Mouse (Mus musculus) small intestine, adult 2 months (tissue): ENCODE results near the gene 2010109A12Rik. TPM values are rescaled to one million over a fixed set of nuclear protein-coding genes. Genes with fewer than 3 reads are reported as not detected.

ENCODE experiments used
- H3K27ac ChIP-seq: fragments of 200-500 bp; 2 replicates; pipeline ENCODE4 v1.5.1; 2012; ENCODE audit warnings: low read depth, low read length, control low read depth, inconsistent platforms; ENCODE audit not compliant: insufficient read depth
- H3K27me3 ChIP-seq: fragments of 200-500 bp; 2 replicates; pipeline ENCODE4 v1.6.1; 2012; ENCODE audit warnings: mild to moderate bottlenecking, moderate library complexity, low read length, inconsistent platforms; ENCODE audit not compliant: control insufficient read depth, insufficient read depth
- H3K36me3 ChIP-seq: fragments of 200-500 bp; 2 replicates; pipeline ENCODE4 v1.6.1; 2012; ENCODE audit warnings: mild to moderate bottlenecking, low read length, control low read depth, inconsistent platforms; ENCODE audit not compliant: control insufficient read depth, insufficient read depth
- H3K4me1 ChIP-seq: fragments of 200-500 bp; 2 replicates; pipeline ENCODE4 v1.6.1; 2012; ENCODE audit warnings: low read length, inconsistent platforms, mixed read lengths; ENCODE audit not compliant: control insufficient read depth, insufficient read depth, insufficient read length
- H3K4me3 ChIP-seq: fragments of 200-500 bp; 2 replicates; pipeline ENCODE4 v1.5.1; 2012; ENCODE audit warnings: low read depth, mild to moderate bottlenecking, control low read depth, inconsistent platforms, low read length, moderate library complexity
- CTCF ChIP-seq: fragments of 200-500 bp; IDR thresholded peaks from 2 replicates; pipeline ENCODE4 v1.5.1; 2012; ENCODE audit warnings: low read depth, mild to moderate bottlenecking, control low read depth, inconsistent platforms, low read length, moderate library complexity, mixed read lengths; ENCODE audit not compliant: insufficient replicate concordance, insufficient read length; ENCODE audit errors: extremely low read depth
- POLR2A ChIP-seq: fragments of 200-500 bp; IDR thresholded peaks from 2 replicates; pipeline ENCODE4 v1.6.1; 2012; ENCODE audit warnings: low read depth, mild to moderate bottlenecking, control low read depth, inconsistent platforms, low read length, moderate library complexity
- WGBS: fragments of 180-500 bp; shearing (Covaris S2); methylation state at CpG from one replicate; pipeline ENCODE4 v1.1.7; 2018; 5-methylcytosine and 5-hydroxymethylcytosine counted together
- polyA plus RNA-seq: library from polyadenylated mRNA; depleted of rRNA; stranded (reverse); fragments of >200 nt; gene quantifications from 2 replicates; pipeline ENCODE4 v1.2.3, GENCODE M21; 2012

Gene 2010109A12Rik
- polyA plus RNA-seq, 1 experiment = not detected

- 54% methylated on average over 3 of the region's 3 CpGs for WGBS
- H3K36me3 ChIP-seq = no peaks in the 10 kb centered on the region
- no peaks in the 10 kb centered on the region for H3K4me1 ChIP-seq
- no peak overlapping the region for H3K27ac ChIP-seq
- H3K4me3 ChIP-seq = no peak overlapping the region
- no peaks in the 10 kb centered on the region for H3K27me3 ChIP-seq
- TF ChIP-seq POLR2A (no peak), CTCF (no peak)
These were observed 20.8 kb downstream of the 2010109A12Rik start for GRCm38 (mm10) chr5:93227157-93227556.

GRCm38 (mm10) chr5:93229527-93229926, 23.2 kb downstream of the 2010109A12Rik start:
- Histone ChIP-seq H3K27me3 (no peaks in the 10 kb centered on the region), H3K4me3 (no peak overlapping the region), H3K27ac (no peak overlapping the region), H3K36me3 (no peaks in the 10 kb centered on the region), H3K4me1 (no peaks in the 10 kb centered on the region)
- TF ChIP-seq POLR2A (no peak), CTCF (no peak)
- WGBS = 77% methylated on average over 2 of the region's 2 CpGs

- TF ChIP-seq POLR2A (no peak), CTCF (no peak)
- Histone ChIP-seq H3K36me3 (no peaks in the 10 kb centered on the region), H3K4me3 (no peak overlapping the region), H3K27ac (no peak overlapping the region), H3K4me1 (no peaks in the 10 kb centered on the region), H3K27me3 (no peaks in the 10 kb centered on the region)
- 72% methylated on average over 3 of the region's 3 CpGs for WGBS
These were observed 25.4 kb downstream of the 2010109A12Rik start for GRCm38 (mm10) chr5:93231721-93232120.

- Histone ChIP-seq H3K27me3 (no peaks in the 10 kb centered on the region), H3K4me1 (no peaks in the 10 kb centered on the region), H3K4me3 (no peak overlapping the region), H3K27ac (no peak overlapping the region), H3K36me3 (no peaks in the 10 kb centered on the region)
- TF ChIP-seq CTCF (no peak), POLR2A (no peak)
- 81% methylated on average over 2 of the region's 2 CpGs for WGBS
These were observed 26.5 kb downstream of the 2010109A12Rik start for GRCm38 (mm10) chr5:93232838-93233237.

GRCm38 (mm10) chr5:93234130-93234529, 27.8 kb downstream of the 2010109A12Rik start:
- H3K4me1 ChIP-seq = no peaks in the 10 kb centered on the region
- no peak for TF ChIP-seq CTCF
- no peak for TF ChIP-seq POLR2A
- H3K4me3 ChIP-seq = no peak overlapping the region
- no peak overlapping the region for H3K27ac ChIP-seq
- no peaks in the 10 kb centered on the region for H3K36me3 ChIP-seq
- WGBS = 74% methylated on average over 4 of the region's 4 CpGs
- no peaks in the 10 kb centered on the region for H3K27me3 ChIP-seq

DNA sequence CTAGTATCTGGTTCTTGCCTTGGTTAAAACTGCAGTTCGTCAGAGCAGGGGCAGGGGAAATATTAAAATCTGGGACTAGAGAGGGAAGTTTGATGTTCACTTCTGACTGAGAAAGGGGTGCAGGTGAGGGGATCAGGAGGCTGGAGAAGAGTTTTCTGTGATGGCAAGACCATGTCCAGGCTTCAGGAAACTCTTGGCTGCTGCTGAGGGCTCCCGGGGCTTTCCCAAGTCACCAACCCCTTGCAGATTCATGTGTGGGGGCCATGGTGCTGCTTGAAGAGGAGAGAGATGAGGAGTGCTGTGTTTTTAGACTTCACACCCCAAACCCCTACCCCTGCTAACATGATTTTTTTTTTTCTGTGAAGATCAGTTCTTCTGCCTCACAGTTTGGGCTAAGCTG, 28.3 kb downstream of the 2010109A12Rik start:
- no peaks in the 10 kb centered on the region for H3K27me3 ChIP-seq
- no peak overlapping the region for H3K4me3 ChIP-seq
- no peaks in the 10 kb centered on the region for H3K4me1 ChIP-seq
- no peak for TF ChIP-seq CTCF
- no peak for TF ChIP-seq POLR2A
- H3K27ac ChIP-seq = no peak overlapping the region
- 79% methylated on average over 2 of the region's 2 CpGs for WGBS
- no peaks in the 10 kb centered on the region for H3K36me3 ChIP-seq

DNA sequence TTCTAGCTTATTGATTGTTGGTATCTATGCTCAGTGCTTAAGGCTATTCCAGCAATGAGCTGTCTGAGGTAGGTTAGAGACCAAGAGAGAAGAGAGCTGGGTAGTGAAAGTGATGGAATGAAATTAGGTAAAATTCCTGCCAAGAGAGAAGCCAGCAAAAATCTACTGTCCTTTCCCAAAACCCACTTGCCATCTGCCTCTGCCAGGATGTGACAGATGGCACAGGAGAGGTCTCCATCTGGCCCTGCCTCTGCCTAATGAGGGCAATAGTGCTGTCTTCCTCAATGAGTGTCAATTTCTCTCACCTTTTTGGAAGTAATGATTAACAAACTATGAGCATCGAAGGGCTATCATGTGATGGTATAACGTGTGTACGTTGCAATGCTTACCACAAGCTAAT, 29.6 kb downstream of the 2010109A12Rik start:
- no peak for TF ChIP-seq CTCF
- no peak for TF ChIP-seq POLR2A
- no peak overlapping the region for H3K4me3 ChIP-seq
- no peaks in the 10 kb centered on the region for H3K4me1 ChIP-seq
- H3K36me3 ChIP-seq = no peaks in the 10 kb centered on the region
- H3K27ac ChIP-seq = no peak overlapping the region
- 85% methylated on average over 3 of the region's 3 CpGs for WGBS
- no peaks in the 10 kb centered on the region for H3K27me3 ChIP-seq

DNA sequence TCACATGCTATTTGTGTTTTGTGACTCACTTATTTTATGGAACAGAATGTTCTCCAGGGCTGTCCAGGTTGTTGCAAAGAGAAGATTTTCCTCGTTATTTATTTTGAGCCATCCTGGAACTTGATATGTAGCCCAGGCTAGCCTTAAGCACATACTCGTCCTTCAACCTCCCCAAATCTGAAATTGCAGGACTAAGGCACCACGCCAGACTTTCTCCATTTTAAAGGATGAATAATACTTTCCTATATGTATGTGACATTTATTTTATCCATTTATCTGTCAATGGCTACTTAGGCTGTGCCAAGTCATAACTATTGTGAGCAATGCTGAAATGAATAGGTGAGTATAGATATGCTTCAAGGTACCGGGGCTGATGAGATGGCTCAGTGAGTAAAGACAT, 30.2 kb downstream of the 2010109A12Rik start:
- Histone ChIP-seq H3K36me3 (no peaks in the 10 kb centered on the region), H3K27me3 (no peaks in the 10 kb centered on the region), H3K27ac (no peak overlapping the region), H3K4me1 (no peaks in the 10 kb centered on the region), H3K4me3 (no peak overlapping the region)
- WGBS = 82% methylated on average over 4 of the region's 4 CpGs
- no peak for TF ChIP-seq CTCF
- TF ChIP-seq POLR2A = no peak
